Mouse (Mus musculus): Measurements from ENCODE around the gene Angptl8.
A peak's percentile ranks its signal among the peaks of the same experiment; 100 is the strongest.
"Not testable (repeated sequence)": the region's sequence is repeated elsewhere in the genome, so short reads cannot be mapped to it uniquely, and the experiment has no call there.

The Angptl8 gene

DNA sequence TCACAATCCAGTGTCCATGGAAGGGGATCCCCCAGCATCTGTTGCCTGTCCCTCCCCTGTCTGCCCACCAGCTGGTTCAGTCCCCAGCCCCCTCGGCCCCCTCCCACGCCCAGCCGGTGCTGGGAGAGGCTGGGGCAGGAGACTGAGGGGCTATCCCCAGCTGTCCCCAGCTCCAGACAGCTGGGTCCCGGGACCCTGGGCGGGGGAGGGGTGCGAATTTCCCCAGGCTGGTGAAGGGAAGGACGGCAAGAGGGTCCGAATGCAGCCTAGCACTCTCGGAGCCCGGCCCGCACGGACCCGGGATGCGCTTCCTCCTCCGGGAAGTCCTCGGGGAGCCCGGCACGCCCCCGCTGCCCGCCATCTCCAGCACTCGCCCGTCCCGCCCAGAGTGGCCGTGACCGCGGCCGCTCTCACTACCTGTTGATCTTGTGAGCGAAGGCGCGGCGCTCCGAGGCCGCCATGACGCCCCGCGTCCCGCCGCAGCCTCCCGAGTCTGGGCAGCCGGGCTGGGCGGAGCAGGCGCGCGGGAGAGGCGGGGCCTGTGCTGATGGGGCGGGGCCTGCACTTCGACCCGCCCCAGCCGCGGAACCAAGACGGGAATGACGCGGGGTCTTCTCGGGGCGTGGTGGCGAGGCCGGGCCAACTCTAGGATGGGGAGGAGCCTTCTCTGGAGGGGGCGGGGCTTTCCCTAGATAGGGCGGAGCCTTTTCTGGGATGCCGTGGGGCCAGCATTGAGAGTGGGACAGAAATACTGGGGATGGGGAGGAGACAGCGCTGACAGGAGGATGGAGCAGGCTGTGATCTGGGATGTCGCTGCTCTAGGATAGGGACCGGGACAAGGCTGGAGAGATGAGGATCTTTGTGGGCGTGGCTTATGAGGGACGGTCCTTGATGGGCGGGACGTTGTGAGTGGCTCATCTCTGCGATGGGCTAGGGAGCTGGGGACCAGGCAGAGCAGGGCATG lies 17.1 kb downstream of the Angptl8 start, which contains the start of gene Dock6:
Gene Dock6, minus strand, starts transcription at position 508 of the 964 bp plus-strand sequence.
- DNase-seq: peak; percentile 46 to 54

DNA sequence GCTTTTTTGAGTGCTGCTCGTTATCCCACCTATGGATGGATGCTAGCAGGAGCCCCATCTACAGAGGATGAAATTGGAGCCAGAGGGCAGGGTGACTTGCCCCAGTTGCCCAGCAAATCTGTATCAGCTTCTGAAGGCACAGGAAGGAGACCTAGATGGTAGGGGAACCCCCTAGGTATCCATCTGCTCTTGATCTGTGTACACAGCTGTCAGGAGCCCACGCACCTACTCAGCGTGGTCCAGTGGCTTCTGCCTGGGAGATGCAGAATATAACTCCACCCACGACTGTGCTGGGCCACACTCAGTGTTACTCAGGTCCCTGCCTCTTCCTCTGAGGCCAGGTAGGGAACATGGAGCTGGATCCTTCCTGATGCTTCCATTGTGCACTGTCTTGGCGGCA lies 18.7 kb downstream of the Angptl8 start:
- no peak for DNase-seq

GRCm38 (mm10) chr9:21854894-21855293 lies 19.6 kb downstream of the Angptl8 start:
- no peak for DNase-seq

- no peak for DNase-seq
These were observed 22.2 kb downstream of the Angptl8 start for GRCm38 (mm10) chr9:21857501-21857900.

GRCm38 (mm10) chr9:21858084-21858483 lies 22.8 kb downstream of the Angptl8 start:
- DNase-seq: no peak

GRCm38 (mm10) chr9:21859606-21860005 lies 24.3 kb downstream of the Angptl8 start:
- no peak for DNase-seq

DNA sequence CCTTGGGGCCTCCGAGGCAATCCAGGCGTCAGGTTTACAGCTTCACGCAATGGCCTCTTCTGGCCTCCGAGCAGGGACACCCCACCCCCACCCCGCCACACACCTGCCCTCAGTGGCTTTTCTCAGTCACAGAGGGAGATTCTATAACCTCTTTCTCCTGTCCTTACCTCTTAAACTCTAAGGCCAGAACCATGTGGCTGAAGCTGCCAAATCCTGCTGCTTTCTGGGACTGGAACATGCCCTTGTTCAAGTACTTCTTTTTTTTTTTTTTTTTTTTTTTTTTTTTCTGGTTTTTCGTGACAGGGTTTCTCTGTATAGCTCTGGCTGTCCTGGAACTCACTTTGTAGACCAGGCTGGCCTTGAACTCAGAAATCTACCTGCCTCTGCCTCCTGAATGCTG lies 25.0 kb downstream of the Angptl8 start:
- not testable (repeated sequence) for DNase-seq

GRCm38 (mm10) chr9:21862181-21862580 lies 26.9 kb downstream of the Angptl8 start:
- no peak for DNase-seq

- no peak for DNase-seq
These were observed 30.5 kb downstream of the Angptl8 start for GRCm38 (mm10) chr9:21865673-21866398.

DNA sequence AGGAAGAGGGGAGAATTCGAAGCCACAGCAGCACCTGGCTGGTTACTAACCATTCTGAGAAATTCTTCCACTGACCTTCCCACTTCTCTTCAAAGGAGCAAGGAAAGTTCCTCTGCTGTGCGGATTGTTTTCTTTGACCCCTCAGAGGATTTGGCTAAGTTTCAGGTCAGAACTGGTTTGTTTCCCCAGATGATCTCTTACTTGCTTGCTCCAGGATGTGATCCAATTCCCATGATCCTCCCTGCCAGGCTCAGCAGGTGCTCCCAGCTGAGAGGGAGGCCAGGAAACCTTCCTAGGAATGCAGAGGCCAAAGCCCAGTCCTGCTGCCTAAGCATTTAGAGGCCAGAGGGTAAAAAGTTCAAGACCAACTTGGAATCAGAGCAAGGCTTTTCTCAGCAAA lies 31.3 kb downstream of the Angptl8 start:
- no peak for DNase-seq

- no peak for DNase-seq
These were observed 32.4 kb downstream of the Angptl8 start for GRCm38 (mm10) chr9:21867726-21868125.

DNA sequence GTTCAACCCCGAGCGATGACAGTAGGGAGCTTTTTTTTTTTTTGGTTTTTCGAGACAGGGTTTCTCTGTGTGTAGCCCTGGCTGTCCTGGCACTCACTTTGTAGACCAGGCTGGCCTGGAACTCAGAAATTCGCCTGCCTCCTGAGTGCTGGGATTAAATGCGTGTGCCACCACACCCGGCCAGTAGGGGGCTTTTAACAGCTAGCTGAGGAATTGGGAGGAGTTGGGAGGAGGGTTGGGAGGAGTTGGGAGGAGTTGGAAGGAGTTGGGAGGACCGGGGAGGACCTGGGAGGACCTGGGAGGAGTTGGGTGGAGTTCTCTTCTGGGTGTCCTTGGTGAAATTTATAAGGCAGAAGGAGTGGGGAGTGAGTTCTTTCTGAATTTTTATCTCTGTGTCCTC lies 34.0 kb downstream of the Angptl8 start:
- not testable (repeated sequence) for DNase-seq

DNA sequence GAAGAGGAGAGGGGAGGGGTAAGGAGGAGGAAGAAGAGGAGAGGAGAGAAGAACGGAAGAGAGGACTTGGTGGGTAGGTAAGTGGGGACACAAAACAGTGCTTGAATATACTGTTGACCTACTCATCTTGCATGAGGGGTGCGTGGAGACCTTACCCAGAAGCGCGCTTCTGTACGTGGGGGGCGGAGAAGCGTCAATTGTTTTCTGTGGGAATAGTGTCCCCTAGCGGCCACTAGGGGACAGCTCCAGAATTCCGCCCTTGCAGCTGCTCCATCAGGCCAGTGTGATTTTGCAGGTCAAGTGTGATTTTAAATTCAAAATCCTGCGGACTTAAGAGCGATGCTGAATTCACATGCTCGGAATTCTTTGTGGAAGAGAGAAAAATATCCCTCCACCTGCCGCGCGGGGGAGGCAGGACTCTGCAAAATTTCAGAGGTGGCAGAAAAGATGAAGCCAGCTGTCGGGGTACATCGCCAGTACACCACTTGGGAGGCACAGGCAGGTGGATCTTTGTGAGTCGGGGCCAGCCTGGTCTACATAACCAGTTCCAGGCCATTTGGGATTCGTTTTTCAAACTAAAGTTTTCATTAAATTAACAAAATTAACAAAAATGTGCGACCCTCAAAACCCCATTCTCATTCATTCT lies 35.7 kb downstream of the Angptl8 start:
- no peak for DNase-seq

DNA sequence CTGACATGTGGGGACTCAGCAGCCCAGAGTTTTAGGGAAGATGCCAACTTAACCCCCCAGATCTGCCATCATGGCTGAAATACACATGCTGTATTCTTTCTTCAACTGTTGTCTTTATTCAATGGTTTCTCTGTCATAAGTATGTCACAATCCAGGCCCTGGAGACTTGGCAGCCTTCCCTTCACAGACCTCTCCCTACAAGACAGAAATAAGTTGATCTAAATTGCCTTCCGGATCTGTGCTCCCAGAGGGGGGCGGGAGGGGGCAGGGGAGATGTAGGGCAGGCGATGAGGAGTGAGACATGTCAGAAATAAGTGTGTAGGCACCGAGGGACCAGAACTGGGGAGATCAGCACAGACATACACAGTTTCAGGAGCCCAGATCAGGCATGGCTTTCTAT lies 36.9 kb downstream of the Angptl8 start:
- no peak for DNase-seq

GRCm38 (mm10) chr9:21876601-21877000 lies 41.3 kb downstream of the Angptl8 start:
- DNase-seq: no peak
